Mouse (Mus musculus) embryo, embryonic 11 days (tissue): Measurements from ENCODE around the gene Nusap1.
"Not testable (repeated sequence)": the region's sequence is repeated elsewhere in the genome, so short reads cannot be mapped to it uniquely, and the experiment has no call there.

Experiments used
- DNase-seq: peaks from one replicate; pipeline ENCODE4 v3.0.0-alpha.2; 2015

The Nusap1 gene

GRCm38 (mm10) chr2:119618199-119618982 is at the start of gene Nusap1, which contains the start of gene Oip5:
Gene Nusap1 (plus strand): TSS chr2:119618298.
Gene Oip5 (minus strand): TSS chr2:119618469.
- peak; percentile 99 for DNase-seq

- DNase-seq = no peak
These were observed 45.6 kb upstream of the Nusap1 start for GRCm38 (mm10) chr2:119572471-119572870.

GRCm38 (mm10) chr2:119581571-119581970 is 36.5 kb upstream of the Nusap1 start:
- DNase-seq = no peak

- DNase-seq = no peak
These were observed 34.7 kb upstream of the Nusap1 start for GRCm38 (mm10) chr2:119583439-119583838.

GRCm38 (mm10) chr2:119584282-119584681 is 33.8 kb upstream of the Nusap1 start:
- no peak for DNase-seq

GRCm38 (mm10) chr2:119587383-119587782 is 30.7 kb upstream of the Nusap1 start:
- DNase-seq = peak; percentile 75

- no peak for DNase-seq
These were observed 26.9 kb upstream of the Nusap1 start for GRCm38 (mm10) chr2:119591247-119591646.

GRCm38 (mm10) chr2:119593765-119594112 is 24.4 kb upstream of the Nusap1 start:
- DNase-seq = no peak

- peak; percentile 98 for DNase-seq
These were observed 23.8 kb upstream of the Nusap1 start for GRCm38 (mm10) chr2:119594113-119594981.

GRCm38 (mm10) chr2:119595308-119595707 is 22.8 kb upstream of the Nusap1 start:
- no peak for DNase-seq

GRCm38 (mm10) chr2:119596781-119597330 is 21.2 kb upstream of the Nusap1 start:
- no peak for DNase-seq

GRCm38 (mm10) chr2:119601027-119601426 is 17.1 kb upstream of the Nusap1 start:
- no peak for DNase-seq

- DNase-seq = not testable (repeated sequence)
These were observed 16.5 kb upstream of the Nusap1 start for GRCm38 (mm10) chr2:119601575-119601974.

GRCm38 (mm10) chr2:119602488-119602887 is 15.6 kb upstream of the Nusap1 start:
- DNase-seq = no peak

GRCm38 (mm10) chr2:119603909-119604308 is 14.2 kb upstream of the Nusap1 start:
- DNase-seq = no peak

- DNase-seq = no peak
These were observed 12.6 kb upstream of the Nusap1 start for GRCm38 (mm10) chr2:119605361-119605973.

- no peak for DNase-seq
These were observed 11.1 kb upstream of the Nusap1 start for GRCm38 (mm10) chr2:119607023-119607422.

- DNase-seq = peak; percentile 62
These were observed 278 bp upstream of the Nusap1 start for GRCm38 (mm10) chr2:119617841-119618198.

GRCm38 (mm10) chr2:119619002-119619401 is 904 bp downstream of the Nusap1 start:
- DNase-seq = not testable (repeated sequence)

- no peak for DNase-seq
These were observed 3.2 kb downstream of the Nusap1 start for GRCm38 (mm10) chr2:119621302-119621701.

GRCm38 (mm10) chr2:119636781-119637180 is 18.7 kb downstream of the Nusap1 start:
- DNase-seq = no peak

GRCm38 (mm10) chr2:119641214-119641912 is 23.3 kb downstream of the Nusap1 start:
- DNase-seq = no peak
